Comparison of ENCODE assay signal across 8 mouse cellular contexts in the genomic region with DNA sequence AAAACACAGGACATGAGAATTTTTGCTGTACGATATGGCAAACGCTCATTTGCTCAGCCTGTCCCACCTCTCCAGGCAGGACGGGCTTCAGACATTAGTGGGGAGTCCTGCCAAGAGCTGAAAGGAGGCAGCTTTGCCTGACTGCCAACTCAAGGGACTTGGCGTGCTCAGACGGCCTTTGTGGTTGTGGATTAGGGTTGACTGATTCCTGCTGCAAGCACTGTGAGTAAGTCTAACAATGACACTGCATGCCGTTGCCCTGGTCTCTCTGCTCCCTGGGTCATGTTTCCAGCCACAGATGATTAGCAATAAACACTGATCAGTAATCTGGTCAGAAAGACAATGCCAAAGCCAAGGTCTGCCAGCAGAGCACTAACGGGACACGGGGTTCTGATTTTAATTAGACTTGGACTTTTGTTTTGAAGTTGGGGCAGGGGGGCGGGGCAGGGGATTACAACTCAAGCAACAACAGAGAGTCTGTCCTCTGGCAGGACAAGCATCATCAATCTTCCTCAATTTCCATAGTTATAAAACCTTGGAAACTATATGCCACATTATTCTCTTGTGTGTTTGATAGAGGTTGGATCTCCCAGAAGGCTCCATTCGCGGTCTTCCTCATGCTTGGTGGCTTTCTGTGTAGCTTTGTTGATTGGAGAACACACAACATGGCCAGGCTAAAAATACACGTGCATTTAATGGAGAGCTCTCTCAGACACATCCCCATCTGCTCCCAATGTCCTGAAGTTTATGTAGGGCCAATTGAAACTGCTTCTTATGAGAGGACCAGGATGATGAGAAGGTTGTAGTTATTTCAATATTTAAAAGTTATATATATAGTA.
DNase-seq lines count a peak whose midpoint lies in the region; ATAC-seq and TF ChIP-seq lines count a peak whose summit lies in the region.

No protein-coding gene starts in this region.

- H3K4me3 ChIP-seq in cerebellum, adult 2 months (replicated peaks; ENCODE audit: insufficient read depth, low read depth, low read length): no peak overlapping the region
- H3K4me3 ChIP-seq in hindbrain, postnatal 0 days (ENCODE audit: low read length): no peak overlapping the region
- H3K4me3 ChIP-seq in liver, postnatal 0 days (ENCODE audit: low read depth, low read length): no peak overlapping the region

- H3K27ac ChIP-seq in cerebellum, adult 2 months (ENCODE audit: insufficient read depth, low read length): no peak overlapping the region
- no peak overlapping the region for H3K27ac ChIP-seq in hindbrain, postnatal 0 days
- H3K27ac ChIP-seq in liver, postnatal 0 days (ENCODE audit: low read depth): no peak overlapping the region

- no peak overlapping the region for H3K9ac ChIP-seq in hindbrain, postnatal 0 days (replicated peaks; ENCODE audit: low read length)
- H3K9ac ChIP-seq in liver, postnatal 0 days (replicated peaks): no peak overlapping the region

- H3K4me1 ChIP-seq in cerebellum, adult 2 months (ENCODE audit: control insufficient read depth, insufficient read depth, low read length): peaks cover 3% of the 10 kb centered on the region; the same call in 1 of the 2 replicates
- no peaks in the 10 kb centered on the region for H3K4me1 ChIP-seq in hindbrain, postnatal 0 days (ENCODE audit: insufficient read depth, low read length)
- no peaks in the 10 kb centered on the region for H3K4me1 ChIP-seq in liver, postnatal 0 days (ENCODE audit: insufficient read depth)

- no peaks in the 10 kb centered on the region for H3K36me3 ChIP-seq in hindbrain, postnatal 0 days (ENCODE audit: insufficient read depth, low read length)
- H3K36me3 ChIP-seq in liver, postnatal 0 days (replicated peaks; ENCODE audit: insufficient read depth, low read length): no peaks in the 10 kb centered on the region

- no peak for TF ChIP-seq EP300 in liver, postnatal 0 days (IDR thresholded peaks at IDR 0.05; ENCODE audit: low read depth)

- H3K27me3 ChIP-seq in cerebellum, adult 2 months (ENCODE audit: control insufficient read depth, insufficient read depth, low read length): no peaks in the 10 kb centered on the region
- no peaks in the 10 kb centered on the region for H3K27me3 ChIP-seq in hindbrain, postnatal 0 days (ENCODE audit: insufficient read depth, low read length)
- H3K27me3 ChIP-seq in liver, postnatal 0 days (ENCODE audit: insufficient read depth, low read length): no peaks in the 10 kb centered on the region

- 22% methylated on average over 12 of the region's 12 CpGs for WGBS in cerebellum, adult 2 months
- 29% methylated on average over 12 of the region's 12 CpGs for WGBS in hindbrain, postnatal 0 days
- 75% methylated on average over 12 of the region's 12 CpGs for WGBS in liver, postnatal 0 days (ENCODE audit: insufficient replicate concordance)

- ATAC-seq in hindbrain, postnatal 0 days: peak; percentile 76; the same call in 1 of the 2 replicates
- ATAC-seq in liver, postnatal 0 days: no peak

- TF ChIP-seq POLR2A in cerebellum, adult 2 months (IDR thresholded peaks at IDR 0.05; ENCODE audit: borderline replicate concordance, insufficient read depth, low read length): no peak

- no peak for TF ChIP-seq CTCF in cerebellum, adult 2 months (IDR thresholded peaks at IDR 0.05; ENCODE audit: borderline replicate concordance, insufficient read depth, low read depth, low read length)
- no peak for TF ChIP-seq CTCF in hindbrain, postnatal 0 days (IDR thresholded peaks at IDR 0.05; ENCODE audit: low read depth)
- no peak for TF ChIP-seq CTCF in liver, postnatal 0 days (IDR thresholded peaks at IDR 0.05; ENCODE audit: low read depth)

- peak; percentile 5 to 9 for DNase-seq in cerebellum, adult 2 months
- no peak for DNase-seq in cerebellum, adult 11-12 months
- peak; percentile 3 for DNase-seq in adrenal gland, postnatal 25 days
- DNase-seq in frontal cortex, adult 2 months (ENCODE audit: extremely low spot score in 1 of 2, low spot score in 1 of 2): peak; percentile 7 to 38
- DNase-seq in hindbrain, postnatal 0 days (ENCODE audit: low spot score): peak; percentile 64
- DNase-seq in lung, postnatal 10 days: peak; percentile 14
- DNase-seq in skeletal muscle tissue, adult 2 months (ENCODE audit: low read depth, low spot score): peak; percentile 71
- no peak for DNase-seq in liver, postnatal 0 days

- peak overlapping the region; percentile 32 for H3K4me2 ChIP-seq in hindbrain, postnatal 0 days (ENCODE audit: low read depth, low read length)
- H3K4me2 ChIP-seq in liver, postnatal 0 days (ENCODE audit: low read depth, low read length): no peak overlapping the region

- no peaks in the 10 kb centered on the region for H3K9me3 ChIP-seq in hindbrain, postnatal 0 days (ENCODE audit: low read length)
- no peaks in the 10 kb centered on the region for H3K9me3 ChIP-seq in liver, postnatal 0 days (ENCODE audit: low read length)

Comparison
In these comparisons a context has a peak if more than half of its experiments do, and no peak if none do; other contexts are left out.
1. DNase-seq: peak in cerebellum, adult 2 months (2 of 2), adrenal gland, postnatal 25 days (single experiment), frontal cortex, adult 2 months (2 of 2), hindbrain, postnatal 0 days (single experiment), lung, postnatal 10 days (single experiment) and skeletal muscle tissue, adult 2 months (single experiment); none in cerebellum, adult 11-12 months (single experiment) and liver, postnatal 0 days (single experiment).